Mouse (Mus musculus) embryonic facial prominence, embryonic 13.5 days (tissue): ENCODE measurements around the gene Trappc12. TPM values are rescaled to one million over a fixed set of nuclear protein-coding genes. Genes with fewer than 3 reads are reported as not detected.

ENCODE experiments used
- microRNA-seq: library from miRNA; unstranded; fragments of <30 nt; microRNA quantifications from one replicate; pipeline ENCODE4, GENCODE M21; 2016
- polyA plus RNA-seq: library from polyadenylated mRNA; unstranded; fragments of >200 nt; fragmentation: Nextera tagmentation; extraction: Ambion mirVana; gene quantifications from 2 replicates; pipeline ENCODE4 v1.2.1, GENCODE M21; 2015

Trappc12 gene
- polyA plus RNA-seq, 1 experiment from 2014 or later = 47.1 TPM

Small RNA genes lying within 50 kb of the gene (microRNA-seq; reads per million reads assigned to microRNA genes)
- not detected for gene Mir6937

Other genes starting within 250 kb of the Trappc12 start
- 0.18 TPM in 1 of 2 replicates, not detected in the other for gene Dcdc2c, start 198.1 kb downstream of the Trappc12 start, polyA plus RNA-seq
- gene Allc, start 167.9 kb downstream of the Trappc12 start, polyA plus RNA-seq = not detected in 2 replicates
- 0.30 TPM in 1 of 2 replicates, not detected in the other for gene Colec11, start 127.1 kb downstream of the Trappc12 start, polyA plus RNA-seq
- 763 and 839 TPM in 2 replicates for gene Rps7, start 114.5 kb downstream of the Trappc12 start, polyA plus RNA-seq
- 31.7 and 34.9 TPM in 2 replicates for gene Rnaseh1, start 100.9 kb downstream of the Trappc12 start, polyA plus RNA-seq
- gene Adi1, start 75.2 kb downstream of the Trappc12 start, polyA plus RNA-seq = 69.5 and 72.0 TPM in 2 replicates
- 31.3 and 35.0 TPM in 2 replicates for gene Eipr1, start 1.3 kb upstream of the Trappc12 start, polyA plus RNA-seq